Mouse (Mus musculus) heart, adult 11 months (tissue): ENCODE data around the gene Gjd3.

Experiments
- DNase-seq: peaks from one replicate; pipeline ENCODE4 v3.0.0; 2022

Gene Gjd3

DNA sequence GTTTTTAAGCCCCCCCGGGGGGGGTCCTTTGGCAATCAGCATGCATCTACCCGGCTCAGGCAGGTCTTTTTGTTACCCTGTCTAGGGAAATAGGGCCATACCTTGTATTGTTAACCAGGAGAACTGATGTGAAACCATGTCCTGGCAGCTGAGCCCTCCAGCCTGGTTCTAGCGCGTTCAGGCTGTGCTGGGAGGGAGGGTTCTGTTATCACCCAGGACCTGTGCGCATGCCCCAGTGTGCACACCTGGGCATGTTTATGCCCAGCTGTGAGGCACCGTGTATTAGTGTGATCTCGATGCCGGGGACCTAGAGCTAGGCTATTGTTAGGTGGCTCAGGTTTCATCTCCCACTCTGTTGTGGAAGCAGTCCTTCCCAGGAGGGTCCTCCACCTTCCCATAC lies 21.1 kb downstream of the Gjd3 start:
- no peak for DNase-seq

- peak; percentile 97 for DNase-seq
Measured at GRCm38 (mm10) chr11:98961051-98961592, 21.7 kb downstream of the Gjd3 start.

DNA sequence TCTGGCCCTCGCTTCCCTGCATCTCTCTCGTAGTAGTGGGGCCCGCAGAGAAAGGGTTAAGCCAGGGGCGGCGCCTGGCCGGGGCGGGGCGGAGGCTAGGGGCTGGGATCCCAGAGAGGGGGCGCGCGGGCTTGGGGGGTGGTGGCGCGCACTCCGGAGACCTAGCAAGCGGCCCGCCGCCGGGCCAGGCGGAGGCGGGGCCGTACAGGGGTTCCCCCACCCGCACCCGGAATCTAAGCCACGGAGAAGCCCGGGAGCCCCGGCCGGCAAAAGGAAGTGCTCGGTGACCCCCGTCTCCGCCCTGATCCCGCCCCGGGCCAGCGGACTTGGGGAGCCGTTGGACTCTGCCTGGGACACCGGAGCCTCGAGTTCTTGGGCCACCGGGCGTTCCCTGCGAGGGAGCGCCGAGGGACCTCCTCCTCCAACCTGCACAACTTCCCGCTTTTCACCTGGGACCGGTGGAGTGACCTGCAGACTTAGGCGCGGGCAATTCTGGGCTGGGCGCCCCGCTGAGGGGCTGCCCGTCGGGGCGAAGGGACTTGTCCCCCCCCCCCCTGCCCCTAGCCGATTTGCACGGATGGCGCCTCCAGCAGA lies 22.4 kb downstream of the Gjd3 start:
- peak; percentile 99 for DNase-seq

GRCm38 (mm10) chr11:98959437-98960312 lies 23.1 kb downstream of the Gjd3 start:
- peak; percentile 99 for DNase-seq

DNA sequence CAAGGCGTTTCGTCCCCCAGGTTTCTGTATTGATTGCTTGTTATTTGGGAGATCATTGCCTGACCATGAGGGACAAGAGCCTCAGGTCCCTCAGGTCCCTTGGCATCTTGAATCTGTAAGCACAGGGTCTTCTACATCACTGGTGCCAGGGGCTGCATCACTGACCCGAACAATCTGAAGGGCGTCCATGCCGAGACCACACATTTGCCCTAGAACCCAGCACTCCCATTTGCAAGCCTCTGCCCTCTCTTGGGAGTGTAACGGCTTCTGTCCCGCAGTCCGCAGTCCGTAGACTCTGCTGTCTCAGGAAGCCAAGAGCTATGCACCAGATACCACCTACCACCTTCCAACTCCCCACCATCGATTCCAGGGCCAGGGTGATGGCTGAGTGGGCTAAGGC lies 26.5 kb downstream of the Gjd3 start:
- DNase-seq, result peak; percentile 90

- peak; percentile 95 for DNase-seq
Measured at GRCm38 (mm10) chr11:98955707-98956235, 27.0 kb downstream of the Gjd3 start.

- no peak for DNase-seq
Measured at GRCm38 (mm10) chr11:98954801-98955706, 27.8 kb downstream of the Gjd3 start.

- peak; percentile 99 for DNase-seq
Measured at GRCm38 (mm10) chr11:98954373-98954772, 28.4 kb downstream of the Gjd3 start.

- peak; percentile 94 for DNase-seq
Measured at GRCm38 (mm10) chr11:98953835-98954320, 28.9 kb downstream of the Gjd3 start.

DNA sequence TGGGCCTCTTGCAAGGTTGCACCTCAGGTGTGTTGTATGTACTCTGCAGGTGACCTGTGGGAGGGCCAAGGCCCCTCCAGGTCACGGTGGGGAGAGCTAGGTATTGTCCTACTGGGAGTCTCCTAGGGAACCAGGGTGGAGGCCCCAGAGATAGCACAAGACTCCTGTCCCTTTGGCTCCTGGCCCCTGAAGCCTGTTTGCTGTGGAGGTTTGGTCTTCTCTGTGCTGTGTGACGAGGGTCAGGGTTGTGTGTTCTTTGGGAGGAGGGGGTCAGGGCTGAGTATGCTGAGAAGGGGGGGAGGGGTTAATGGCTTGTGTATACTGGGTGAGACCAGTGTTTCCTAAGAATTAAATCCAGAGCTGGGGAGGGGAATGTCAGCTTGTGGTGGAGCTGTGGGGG lies 29.5 kb downstream of the Gjd3 start:
- DNase-seq, result no peak

- DNase-seq, result no peak
Measured at GRCm38 (mm10) chr11:98952736-98953135, 30.1 kb downstream of the Gjd3 start.

GRCm38 (mm10) chr11:98952111-98952510 lies 30.7 kb downstream of the Gjd3 start:
- DNase-seq, result no peak

GRCm38 (mm10) chr11:98951026-98951906 lies 31.6 kb downstream of the Gjd3 start:
- DNase-seq, result peak; percentile 100

GRCm38 (mm10) chr11:98950484-98950883 lies 32.3 kb downstream of the Gjd3 start:
- peak; percentile 96 for DNase-seq

GRCm38 (mm10) chr11:98949958-98950460 lies 32.8 kb downstream of the Gjd3 start:
- DNase-seq, result peak; percentile 98

DNA sequence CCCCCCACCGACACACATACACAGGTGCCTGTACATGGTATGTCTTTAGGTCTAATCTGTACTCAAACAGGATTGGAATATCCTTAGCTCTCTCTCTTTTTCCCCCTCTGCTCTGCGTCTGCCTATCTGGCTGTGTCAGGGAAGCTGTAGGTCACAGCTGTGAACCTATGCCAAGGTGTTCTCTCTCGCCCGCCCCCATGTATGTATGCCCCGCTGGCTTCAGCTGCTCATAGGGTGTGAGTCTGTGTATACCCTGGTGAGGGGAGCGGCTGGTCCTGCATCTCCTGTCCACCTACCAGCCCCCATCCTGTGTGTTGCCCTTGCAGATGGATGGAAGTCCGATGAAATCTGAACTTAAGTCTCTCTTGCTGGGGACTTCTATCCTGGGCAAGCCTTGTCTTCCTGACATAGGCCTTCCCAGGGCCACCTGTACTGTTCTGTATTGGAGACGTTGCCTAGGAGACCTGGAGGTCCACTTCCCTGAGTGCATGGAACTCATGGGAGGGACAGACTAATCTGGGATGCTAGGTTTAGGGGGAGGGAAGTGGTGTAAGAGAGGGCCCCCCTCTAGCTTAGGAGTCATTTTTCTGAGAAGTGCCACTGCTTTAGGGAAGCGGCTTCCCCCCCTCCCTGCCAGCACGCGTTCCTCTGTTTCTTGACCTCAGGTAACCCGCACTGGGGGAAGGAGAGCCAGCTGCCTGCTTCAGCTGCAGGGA lies 33.4 kb downstream of the Gjd3 start:
- DNase-seq, result peak; percentile 94

- no peak for DNase-seq
Measured at GRCm38 (mm10) chr11:98947969-98948569, 34.7 kb downstream of the Gjd3 start.

DNA sequence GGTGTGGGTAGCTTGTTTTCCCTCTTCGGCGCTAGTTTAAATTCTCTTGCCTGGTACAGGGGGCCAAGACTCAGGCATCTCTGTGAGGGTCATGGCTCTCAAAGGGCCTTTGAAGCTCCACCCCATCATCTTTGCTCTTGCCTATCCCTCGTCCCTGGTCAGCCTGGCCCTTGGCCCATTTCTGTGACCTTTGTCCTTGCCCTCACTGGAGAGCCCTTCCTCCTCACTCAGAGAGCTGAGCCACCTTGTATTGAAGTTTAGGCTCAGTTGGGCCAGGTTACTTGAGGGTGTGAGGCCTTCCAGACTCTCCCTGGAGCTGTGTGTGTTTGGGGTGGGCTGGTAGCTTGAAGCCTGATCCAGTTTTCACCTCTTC lies 37.2 kb downstream of the Gjd3 start:
- no peak for DNase-seq

GRCm38 (mm10) chr11:98944897-98945604 lies 37.8 kb downstream of the Gjd3 start:
- peak; percentile 92 for DNase-seq
